Mouse (Mus musculus) layer of hippocampus, adult 9-11 months (tissue): ENCODE data around the gene Tbx19.

ENCODE experiments used
- DNase-seq: peaks from one replicate; pipeline ENCODE4 v3.0.0; 2022

Gene Tbx19

GRCm38 (mm10) chr1:165160723-165161405, at the start of gene Tbx19:
Gene Tbx19, minus strand, starts transcription at chr1:165160773.
- DNase-seq = no peak

- DNase-seq = no peak
These were observed 45.0 kb upstream of the Tbx19 start for GRCm38 (mm10) chr1:165205591-165205990.

GRCm38 (mm10) chr1:165203488-165204035, 43.0 kb upstream of the Tbx19 start:
- no peak for DNase-seq

- DNase-seq = no peak
These were observed 41.0 kb upstream of the Tbx19 start for GRCm38 (mm10) chr1:165201445-165202012.

GRCm38 (mm10) chr1:165200748-165201147, 40.2 kb upstream of the Tbx19 start:
- no peak for DNase-seq

- DNase-seq = no peak
These were observed 39.1 kb upstream of the Tbx19 start for GRCm38 (mm10) chr1:165199639-165200038.

GRCm38 (mm10) chr1:165198951-165199350, 38.4 kb upstream of the Tbx19 start:
- DNase-seq = no peak

- DNase-seq = no peak
These were observed 37.3 kb upstream of the Tbx19 start for GRCm38 (mm10) chr1:165197875-165198274.

- DNase-seq = no peak
These were observed 34.9 kb upstream of the Tbx19 start for GRCm38 (mm10) chr1:165195396-165195960.

GRCm38 (mm10) chr1:165194662-165195013, 34.1 kb upstream of the Tbx19 start:
- DNase-seq = no peak

GRCm38 (mm10) chr1:165193880-165194661, 33.5 kb upstream of the Tbx19 start, which contains the start of gene Sft2d2:
Gene Sft2d2, minus strand, starts transcription at chr1:165194438.
- DNase-seq = peak; percentile 84

- DNase-seq = no peak
These were observed 32.9 kb upstream of the Tbx19 start for GRCm38 (mm10) chr1:165193426-165193825.

- DNase-seq = no peak
These were observed 32.2 kb upstream of the Tbx19 start for GRCm38 (mm10) chr1:165192714-165193264.

- DNase-seq = no peak
These were observed 31.5 kb upstream of the Tbx19 start for GRCm38 (mm10) chr1:165192102-165192501.

- no peak for DNase-seq
These were observed 31.0 kb upstream of the Tbx19 start for GRCm38 (mm10) chr1:165191611-165192010.

GRCm38 (mm10) chr1:165190571-165191273, 30.1 kb upstream of the Tbx19 start:
- DNase-seq = no peak

GRCm38 (mm10) chr1:165190068-165190467, 29.5 kb upstream of the Tbx19 start:
- DNase-seq = no peak

- DNase-seq = no peak
These were observed 28.4 kb upstream of the Tbx19 start for GRCm38 (mm10) chr1:165188806-165189580.

- DNase-seq = no peak
These were observed 26.8 kb upstream of the Tbx19 start for GRCm38 (mm10) chr1:165187357-165187756.

GRCm38 (mm10) chr1:165186491-165186890, 25.9 kb upstream of the Tbx19 start:
- no peak for DNase-seq

- no peak for DNase-seq
These were observed 24.5 kb upstream of the Tbx19 start for GRCm38 (mm10) chr1:165185116-165185515.

GRCm38 (mm10) chr1:165184178-165184577, 23.6 kb upstream of the Tbx19 start:
- DNase-seq = no peak
